Mouse (Mus musculus) liver, embryonic 14.5 days (tissue): ENCODE data around the gene Msi2. TPM values are rescaled to one million over a fixed set of nuclear protein-coding genes. Genes with fewer than 3 reads are reported as not detected.

Experiments
- ATAC-seq: fragments of 200-750 bp; cut with Nextera tagmentation; 2 replicates; pipeline ENCODE4 v1.8.0; 2017; ENCODE audit warnings: moderate number of reproducible peaks, mild to moderate bottlenecking, moderate library complexity; ENCODE audit not compliant: insufficient read depth
- DNase-seq, 3 experiments: peaks; one replicate each; pipeline ENCODE4 v3.0.0-alpha.2; 2012 to 2013; ENCODE audit warnings: low read depth in 3 of 3, low spot score in 3 of 3
- H3K27ac ChIP-seq: fragments of 300-500 bp; sonication (generic); 2 replicates; pipeline ENCODE4 v1.5.1; 2014; ENCODE audit warnings: moderate library complexity, mild to moderate bottlenecking, control low read depth, inconsistent platforms
- H3K27me3 ChIP-seq: fragments of 300-500 bp; sonication (generic); 2 replicates; pipeline ENCODE4 v1.6.1; 2014; ENCODE audit warnings: mild to moderate bottlenecking, low read length, moderate library complexity; ENCODE audit not compliant: control insufficient read depth, insufficient read depth
- H3K36me3 ChIP-seq: fragments of 300-500 bp; sonication (generic); replicated peaks from 2 replicates; pipeline ENCODE4 v1.6.1; 2014; ENCODE audit warnings: low read depth; ENCODE audit not compliant: control insufficient read depth, insufficient read depth
- H3K4me1 ChIP-seq, 2 experiments: fragments of 200-500 bp in 1 of 2; fragments of 300-500 bp in 1 of 2; sonication (generic) in 1 of 2; replicated peaks; 2 replicates each; pipeline ENCODE4 v1.6.1; 2012 to 2014; ENCODE audit warnings: antibody characterized with exemption in 1 of 2, inconsistent platforms in 1 of 2, low read length in 1 of 2; ENCODE audit not compliant: control insufficient read depth in 2 of 2, insufficient read depth in 2 of 2
- H3K4me2 ChIP-seq: fragments of 300-500 bp; sonication (generic); 2 replicates; pipeline ENCODE4 v1.6.1; 2014; ENCODE audit warnings: low read depth, mild to moderate bottlenecking, control low read depth, moderate library complexity
- H3K4me3 ChIP-seq, 2 experiments: fragments of 200-500 bp in 1 of 2; fragments of 300-500 bp in 1 of 2; sonication (generic) in 1 of 2; 2 replicates each; pipeline ENCODE4 v1.5.1; 2012 to 2014; ENCODE audit warnings: low read depth in 2 of 2, low read length in 2 of 2, mild to moderate bottlenecking in 2 of 2, control low read depth in 1 of 2, inconsistent platforms in 1 of 2, moderate library complexity in 1 of 2; ENCODE audit not compliant: insufficient read depth in 1 of 2
- H3K9ac ChIP-seq: fragments of 300-500 bp; sonication (generic); replicated peaks from 2 replicates; pipeline ENCODE4 v1.6.1; 2014; ENCODE audit warnings: mild to moderate bottlenecking, control low read depth, moderate library complexity
- H3K9me3 ChIP-seq: fragments of 300-500 bp; sonication (generic); 2 replicates; pipeline ENCODE4 v1.6.1; 2016; ENCODE audit warnings: low read length, mixed read lengths; ENCODE audit not compliant: control insufficient read depth
- CTCF ChIP-seq: IDR thresholded peaks from 2 replicates; pipeline ENCODE4 v1.5.1; 2016; ENCODE audit warnings: antibody characterized with exemption, low read depth, control low read depth
- EP300 ChIP-seq: IDR thresholded peaks from 2 replicates; pipeline ENCODE4 v1.6.1; 2016; ENCODE audit warnings: antibody characterized with exemption, low read depth
- WGBS: fragments of 180-500 bp; shearing (Covaris S2); extraction: QIAGEN DNeasy Blood & Tissue Kit; methylation state at CpG from one replicate; pipeline ENCODE4 v1.1.7; 2014; ENCODE audit not compliant: insufficient replicate concordance; 5-methylcytosine and 5-hydroxymethylcytosine counted together
- polyA plus RNA-seq, 2 experiments: library from polyadenylated mRNA; depleted of rRNA in 1 of 2; stranded (reverse) in 1 of 2; unstranded in 1 of 2; fragments of >200 nt; fragmentation: Nextera tagmentation in 1 of 2; extraction: Ambion mirVana in 1 of 2; gene quantifications; 2 replicates each; pipeline versions ENCODE4 v1.2.1 to v1.2.3; 2012 to 2014

Gene Msi2
- polyA plus RNA-seq, 2 experiments: 2.1 to 6.2 TPM

- no peak for DNase-seq
- ATAC-seq: no peak
- H3K9me3 ChIP-seq: no peaks in the 10 kb centered on the region
- H3K27me3 ChIP-seq: no peaks in the 10 kb centered on the region
- H3K4me3 ChIP-seq: no peak overlapping the region
- H3K27ac ChIP-seq: no peak overlapping the region
- H3K4me1 ChIP-seq: peaks cover 0 to 8% of the 10 kb centered on the region in 2 experiments; a peak in 2 of 4 replicates
- no peak overlapping the region for H3K4me2 ChIP-seq
- H3K36me3 ChIP-seq: no peaks in the 10 kb centered on the region
- no peak overlapping the region for H3K9ac ChIP-seq
- TF ChIP-seq EP300 (no peak), CTCF (no peak)
- 74% methylated on average over 3 of the region's 3 CpGs for WGBS
These were observed 370.3 kb downstream of the Msi2 start for GRCm38 (mm10) chr11:88348056-88348455.

GRCm38 (mm10) chr11:88346066-88346465 is 372.2 kb downstream of the Msi2 start:
- no peak for DNase-seq
- 75% methylated on average over 5 of the region's 5 CpGs for WGBS

GRCm38 (mm10) chr11:88337926-88338325 is 380.4 kb downstream of the Msi2 start:
- Histone ChIP-seq H3K9me3 (no peaks in the 10 kb centered on the region), H3K9ac (no peak overlapping the region), H3K4me2 (no peak overlapping the region), H3K36me3 (no peaks in the 10 kb centered on the region), H3K4me1 (no peaks in the 10 kb centered on the region), H3K27ac (no peak overlapping the region), H3K4me3 (no peak overlapping the region), H3K27me3 (no peaks in the 10 kb centered on the region)
- ATAC-seq (no peak), DNase-seq (no peak)
- no peak for TF ChIP-seq EP300
- no peak for TF ChIP-seq CTCF
- 77% methylated on average over 3 of the region's 3 CpGs for WGBS

More at GRCm38 (mm10) chr11:88346066-88346465, 372.2 kb downstream of the Msi2 start:
- Histone ChIP-seq H3K9me3 (no peaks in the 10 kb centered on the region), H3K4me3 (no peak overlapping the region), H3K36me3 (no peaks in the 10 kb centered on the region), H3K27ac (no peak overlapping the region), H3K4me2 (no peak overlapping the region), H3K27me3 (no peaks in the 10 kb centered on the region), H3K9ac (no peak overlapping the region), H3K4me1 (no peaks in the 10 kb centered on the region)
- no peak for TF ChIP-seq EP300
- TF ChIP-seq CTCF: no peak
- ATAC-seq: no peak

GRCm38 (mm10) chr11:88334893-88335292 is 383.4 kb downstream of the Msi2 start:
- no peak overlapping the region for H3K4me2 ChIP-seq
- H3K27ac ChIP-seq: no peak overlapping the region
- H3K9ac ChIP-seq: no peak overlapping the region
- H3K4me1 ChIP-seq: no peaks in the 10 kb centered on the region
- no peaks in the 10 kb centered on the region for H3K9me3 ChIP-seq
- H3K36me3 ChIP-seq: no peaks in the 10 kb centered on the region
- no peak for ATAC-seq
- no peak overlapping the region for H3K4me3 ChIP-seq
- no peaks in the 10 kb centered on the region for H3K27me3 ChIP-seq
- TF ChIP-seq CTCF (no peak), EP300 (no peak)
- no peak for DNase-seq
- 62% methylated on average over 5 of the region's 5 CpGs for WGBS

- 72% methylated on average over 8 of the region's 8 CpGs for WGBS
- Histone ChIP-seq H3K9ac (no peak overlapping the region), H3K4me1 (no peaks in the 10 kb centered on the region), H3K4me2 (no peak overlapping the region), H3K27me3 (no peaks in the 10 kb centered on the region), H3K36me3 (no peaks in the 10 kb centered on the region), H3K4me3 (no peak overlapping the region), H3K9me3 (no peaks in the 10 kb centered on the region), H3K27ac (no peak overlapping the region)
- TF ChIP-seq EP300: no peak
- TF ChIP-seq CTCF: no peak
- DNase-seq (no peak), ATAC-seq (no peak)
These were observed 385.9 kb downstream of the Msi2 start for GRCm38 (mm10) chr11:88332309-88332934.
